Mouse (Mus musculus) heart, adult 18-20 months (tissue): Measurements from ENCODE around the gene Krt32. TPM values are rescaled to one million over a fixed set of nuclear protein-coding genes. Genes with fewer than 3 reads are reported as not detected.

Experiments used
- DNase-seq, 2 experiments: peaks; one replicate each; pipeline ENCODE4 v3.0.0; 2021 to 2022; ENCODE audit warnings: mixed read lengths in 1 of 2
- total RNA-seq, 2 experiments: library from RNA; stranded (reverse); gene quantifications; 2 replicates each; pipeline ENCODE4 v1.2.3; 2021

Krt32 gene
- total RNA-seq, 2 experiments from 2014 or later = not detected

DNA sequence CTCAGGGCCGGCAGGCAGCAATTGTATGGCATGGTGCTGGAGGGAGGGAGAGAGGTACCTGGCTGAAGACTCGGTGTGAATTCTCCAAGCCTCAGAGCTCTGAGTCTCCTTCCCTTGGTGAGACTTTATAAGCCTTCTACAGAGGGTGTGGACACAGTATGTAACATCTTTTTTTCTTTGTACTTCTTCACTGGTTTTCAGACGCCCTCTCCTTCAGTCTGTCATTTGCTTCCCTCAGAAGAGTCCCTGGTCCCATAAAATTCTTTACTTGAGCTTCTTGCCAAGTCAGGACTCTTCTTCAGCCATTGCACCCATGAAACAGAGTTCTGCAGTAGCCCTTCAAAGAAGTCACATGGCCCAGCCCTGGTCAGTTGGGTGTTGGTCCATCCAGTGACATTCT, 37.6 kb downstream of the Krt32 start, which contains the start of gene Krt31:
Krt31 (minus strand) TSS at position 101 of the 400 bp plus-strand sequence.
- no peak for DNase-seq

DNA sequence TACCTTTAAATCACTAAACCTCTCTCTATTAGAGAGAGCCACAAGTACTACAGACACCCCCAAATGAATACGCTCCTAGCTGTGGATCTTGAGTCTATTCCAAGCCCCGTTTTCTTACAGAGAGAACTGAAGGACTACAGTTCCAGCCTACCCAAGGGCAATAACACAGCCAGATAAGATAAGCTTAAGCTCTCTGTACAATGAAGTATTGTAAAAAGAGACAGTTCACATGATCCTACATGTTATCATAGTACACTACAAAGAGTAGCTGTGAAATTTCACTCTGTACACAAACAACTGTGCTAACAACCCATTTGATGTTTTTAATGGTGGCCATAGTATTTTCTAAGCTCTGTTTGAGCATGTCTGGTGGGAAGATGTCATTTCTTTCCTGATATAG, 40.8 kb downstream of the Krt32 start:
- DNase-seq = no peak

DNA sequence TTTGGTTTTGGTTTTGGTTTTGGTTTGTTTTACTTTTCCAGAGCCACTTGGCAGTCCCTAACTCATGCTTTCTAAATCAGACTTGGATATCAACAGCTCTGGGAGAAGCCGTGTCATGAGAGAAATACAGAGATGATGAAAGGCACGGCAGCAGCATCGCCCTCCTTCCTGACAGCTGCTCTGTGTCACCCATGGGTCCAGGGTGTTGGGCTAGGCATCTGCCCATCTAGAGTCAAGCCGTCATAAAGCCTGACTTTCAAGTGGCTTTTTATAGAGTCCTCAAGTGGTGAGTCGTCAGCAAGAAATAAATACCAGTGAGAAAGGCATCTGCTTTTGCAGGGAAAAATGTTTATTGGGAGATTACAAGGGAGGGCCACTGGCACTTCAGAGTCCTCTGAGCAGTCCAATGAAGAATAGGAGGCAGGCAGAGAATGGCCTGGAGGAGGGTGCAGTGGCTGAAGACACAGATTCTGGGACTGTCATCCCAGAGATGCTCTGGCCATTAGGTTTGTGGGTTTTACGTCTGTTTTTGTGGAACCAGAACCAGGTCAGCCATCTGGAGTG, 41.6 kb downstream of the Krt32 start:
- no peak for DNase-seq

DNA sequence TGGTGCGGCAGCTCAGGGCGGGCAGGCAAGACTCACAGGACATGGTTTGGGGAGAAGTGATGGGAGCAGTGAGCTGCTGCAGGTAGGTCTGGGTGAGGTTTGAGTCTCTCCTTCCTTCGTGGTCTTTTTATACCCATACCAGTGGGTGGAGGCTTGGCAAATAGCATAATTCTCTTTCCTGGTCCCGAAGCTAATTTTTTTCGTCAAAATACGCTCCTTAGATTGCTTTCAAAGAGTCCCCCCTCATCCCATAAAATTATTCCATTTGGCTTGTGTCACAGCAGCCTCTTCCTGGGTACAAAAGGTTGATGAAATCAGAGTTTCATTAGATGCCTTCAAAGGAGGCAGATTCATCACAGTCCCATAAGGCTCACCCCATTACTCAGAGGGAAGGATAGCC, 46.6 kb downstream of the Krt32 start, which contains the start of gene Krt34:
Krt34 (minus strand) TSS at position 101 of the 400 bp plus-strand sequence.
- DNase-seq = no peak

Other genes with a start within 250 kb of the Krt32 start
- not detected for gene Krtap4-16, start 236.6 kb downstream of the Krt32 start, total RNA-seq
- gene Gm11568, start 230.3 kb downstream of the Krt32 start, total RNA-seq = not detected
- gene Gm11559, start 223.8 kb downstream of the Krt32 start, total RNA-seq = not detected
- not detected for gene Krtap9-1, start 214.8 kb downstream of the Krt32 start, total RNA-seq
- gene Gm11567, start 209.0 kb downstream of the Krt32 start, total RNA-seq = not detected
- not detected for gene Krtap31-1, start 180.3 kb downstream of the Krt32 start, total RNA-seq
- gene Gm11565, start 173.5 kb downstream of the Krt32 start, total RNA-seq = not detected
- not detected for gene Krtap31-2, start 151.9 kb downstream of the Krt32 start, total RNA-seq
- gene Krtap9-5, start 139.8 kb downstream of the Krt32 start, total RNA-seq = not detected
- gene Krtap29-1, start 109.2 kb downstream of the Krt32 start, total RNA-seq = not detected
- gene Krtap16-1, start 101.6 kb downstream of the Krt32 start, total RNA-seq = not detected
- gene Krtap17-1, start 94.2 kb downstream of the Krt32 start, total RNA-seq = not detected
- gene Krt33a, start 72.0 kb downstream of the Krt32 start, total RNA-seq = not detected
- not detected for gene Krt33b, start 58.4 kb downstream of the Krt32 start, total RNA-seq
- not detected for gene Krt34, start 46.7 kb downstream of the Krt32 start, total RNA-seq
- gene Krt31, start 37.7 kb downstream of the Krt32 start, total RNA-seq = not detected
- not detected for gene Krt35, start 8.0 kb upstream of the Krt32 start, total RNA-seq
- gene Krt36, start 17.4 kb upstream of the Krt32 start, total RNA-seq = not detected
- gene Krt13, start 33.3 kb upstream of the Krt32 start, total RNA-seq = not detected
- gene Krt15, start 47.7 kb upstream of the Krt32 start, total RNA-seq = 1 to 10 TPM in 1 of 2 experiments, not detected in 1; 1.4 TPM
- gene Krt19, start 60.4 kb upstream of the Krt32 start, total RNA-seq = 1 to 10 TPM; 4.0 to 9.1 TPM
- not detected for gene Krt9, start 105.0 kb upstream of the Krt32 start, total RNA-seq
- not detected for gene Krt14, start 119.3 kb upstream of the Krt32 start, total RNA-seq
- not detected for gene Krt16, start 160.7 kb upstream of the Krt32 start, total RNA-seq
- under 1 TPM in 1 of 2 experiments, not detected in 1; 0.31 TPM for gene Krt17, start 172.8 kb upstream of the Krt32 start, total RNA-seq
- gene Krt42, start 181.6 kb upstream of the Krt32 start, total RNA-seq = not detected
- 1,000 to 10,000 TPM; 1,847 to 1,982 TPM for gene Eif1, start 231.7 kb upstream of the Krt32 start, total RNA-seq
- not detected for gene Gast, start 246.2 kb upstream of the Krt32 start, total RNA-seq